Mouse (Mus musculus) embryonic fibroblast, embryonic 13.5 days (primary cell): ENCODE measurements around the gene Cenpa.

Source experiments
- CTCF ChIP-seq: IDR thresholded peaks from 2 replicates; pipeline ENCODE4 v1.5.1; 2011; ENCODE audit warnings: mild to moderate bottlenecking, control low read depth, low read length, moderate library complexity, borderline replicate concordance; ENCODE audit not compliant: insufficient read depth
- POLR2A ChIP-seq: IDR thresholded peaks from 2 replicates; pipeline ENCODE4 v1.6.1; 2011; ENCODE audit warnings: low read depth, mild to moderate bottlenecking, control low read depth, low read length, moderate library complexity

DNA sequence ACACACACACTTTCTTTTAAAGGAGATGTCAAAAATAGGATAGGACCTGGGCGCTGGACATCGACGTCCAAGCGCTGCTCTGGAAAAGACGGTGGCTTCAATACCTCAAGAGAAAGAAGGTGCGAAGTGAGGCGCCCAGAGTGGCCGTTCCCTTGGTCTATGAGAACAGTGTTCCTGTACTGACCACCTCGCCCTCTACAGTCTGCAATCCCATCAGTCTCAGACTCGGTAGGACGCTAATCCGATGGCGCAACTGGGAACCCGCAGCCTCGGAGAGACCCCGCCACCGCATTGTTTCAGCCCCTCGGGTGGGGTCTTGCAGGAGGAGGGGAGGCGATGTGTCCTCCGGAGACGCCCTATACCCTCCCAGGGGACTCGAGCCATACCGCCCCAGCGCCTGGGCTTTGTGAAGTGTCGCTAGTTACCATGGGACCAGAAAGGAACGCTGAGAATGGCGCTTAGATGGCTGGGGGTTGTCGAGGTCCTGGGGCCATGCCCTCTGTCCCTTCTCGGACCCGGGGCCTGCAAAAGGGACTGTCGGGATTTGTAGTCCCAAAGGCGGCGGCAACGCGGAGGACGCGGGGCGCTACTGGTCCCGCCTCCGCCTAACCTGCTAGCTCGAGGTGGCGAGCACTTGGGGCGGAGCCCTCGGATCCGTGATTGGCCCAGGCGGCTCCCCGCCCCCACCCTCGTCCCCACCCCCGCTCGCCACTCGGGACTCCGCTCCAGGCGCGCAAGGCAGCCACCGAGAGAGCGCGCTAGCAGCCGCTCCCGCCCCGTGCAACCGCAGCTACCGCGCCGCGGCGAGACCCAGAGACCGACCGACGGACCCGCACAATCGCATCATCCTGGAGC, 44.8 kb downstream of the Cenpa start, which contains the start of gene Dpysl5:
- TF ChIP-seq POLR2A (no peak), CTCF (no peak)
